Mouse (Mus musculus) megakaryocyte, embryonic 14.5 days (primary cell): Measurements from ENCODE around the gene Sfmbt2.

Experiments
- FLI1 ChIP-seq: IDR thresholded peaks from 2 replicates; pipeline ENCODE4 v1.6.1; 2012; ENCODE audit warnings: low read length, inconsistent platforms, mixed read lengths
- GATA1 ChIP-seq: IDR thresholded peaks from 3 replicates; pipeline ENCODE4 v1.6.1; 2012; ENCODE audit warnings: mixed read lengths, low read length, inconsistent platforms, borderline replicate concordance

GRCm38 (mm10) chr2:10370687-10371458 is 563 bp downstream of the Sfmbt2 start:
- TF ChIP-seq GATA1 (no peak), FLI1 (no peak)
